Mouse (Mus musculus) Muller cell, postnatal 12 days (primary cell): Measurements from ENCODE around the gene Usp8.

Source experiments
- DNase-seq: peaks from one replicate; pipeline ENCODE4 v3.0.0-alpha.2; 2015; ENCODE audit errors: inconsistent ontology term

The Usp8 gene

GRCm38 (mm10) chr2:126706759-126707437, at the start of gene Usp8:
TSS of gene Usp8 (plus strand) at chr2:126707328.
- DNase-seq: peak; percentile 97

- no peak for DNase-seq
These were observed 43.6 kb upstream of the Usp8 start for GRCm38 (mm10) chr2:126663481-126663880.

- no peak for DNase-seq
These were observed 41.1 kb upstream of the Usp8 start for GRCm38 (mm10) chr2:126665984-126666383.

GRCm38 (mm10) chr2:126668621-126669252, 38.4 kb upstream of the Usp8 start:
- DNase-seq: no peak

GRCm38 (mm10) chr2:126673317-126674242, 33.5 kb upstream of the Usp8 start:
- no peak for DNase-seq

- no peak for DNase-seq
These were observed 32.5 kb upstream of the Usp8 start for GRCm38 (mm10) chr2:126674441-126675168.

GRCm38 (mm10) chr2:126675169-126676121, 31.7 kb upstream of the Usp8 start:
- DNase-seq: peak; percentile 96

GRCm38 (mm10) chr2:126676122-126676515, 31.0 kb upstream of the Usp8 start, which contains the start of gene Gabpb1:
TSS of gene Gabpb1 (minus strand) at chr2:126676337.
- no peak for DNase-seq

- DNase-seq: no peak
These were observed 29.8 kb upstream of the Usp8 start for GRCm38 (mm10) chr2:126677366-126677765.

GRCm38 (mm10) chr2:126682333-126682732, 24.8 kb upstream of the Usp8 start:
- DNase-seq: no peak

- DNase-seq: no peak
These were observed 24.2 kb upstream of the Usp8 start for GRCm38 (mm10) chr2:126682937-126683336.

- DNase-seq: no peak
These were observed 15.8 kb upstream of the Usp8 start for GRCm38 (mm10) chr2:126691290-126691689.

GRCm38 (mm10) chr2:126695285-126695684, 11.8 kb upstream of the Usp8 start:
- DNase-seq: no peak

GRCm38 (mm10) chr2:126707438-126707779, 281 bp downstream of the Usp8 start:
- DNase-seq: no peak

GRCm38 (mm10) chr2:126708361-126708760, 1.2 kb downstream of the Usp8 start:
- DNase-seq: no peak

- no peak for DNase-seq
These were observed 5.4 kb downstream of the Usp8 start for GRCm38 (mm10) chr2:126712526-126712925.

- no peak for DNase-seq
These were observed 5.8 kb downstream of the Usp8 start for GRCm38 (mm10) chr2:126712950-126713349.

GRCm38 (mm10) chr2:126729207-126729606, 22.1 kb downstream of the Usp8 start:
- no peak for DNase-seq

GRCm38 (mm10) chr2:126730502-126730901, 23.4 kb downstream of the Usp8 start:
- DNase-seq: no peak

GRCm38 (mm10) chr2:126735339-126736073, 28.4 kb downstream of the Usp8 start:
- DNase-seq: no peak
